Mouse (Mus musculus) embryonic facial prominence, embryonic 14.5 days (tissue): ENCODE measurements at regions not wholly inside any gene's neighbourhood (a gene's known extent, or its start where the extent isn't known, plus 50 kb on each side); places are given as distances from the start of the nearest gene placed in this dataset.

Experiments used
- ATAC-seq: fragments of 200-750 bp; cut with Nextera tagmentation; 2 replicates; pipeline ENCODE4 v1.8.0; 2017; ENCODE audit warnings: low read depth, moderate number of reproducible peaks, moderate TSS enrichment
- DNase-seq: peaks from one replicate; pipeline ENCODE4 v3.0.0-alpha.2; 2015; ENCODE audit warnings: low spot score
- H3K27ac ChIP-seq: fragments of 300-500 bp; sonication (generic); replicated peaks from 2 replicates; pipeline ENCODE4 v1.5.1; 2014; ENCODE audit warnings: low read depth, mild to moderate bottlenecking, low read length, moderate library complexity
- H3K27me3 ChIP-seq: fragments of 300-500 bp; sonication (generic); replicated peaks from 2 replicates; pipeline ENCODE4 v1.6.1; 2014; ENCODE audit warnings: low read length; ENCODE audit not compliant: control insufficient read depth, insufficient read depth
- H3K36me3 ChIP-seq: fragments of 300-500 bp; sonication (generic); 2 replicates; pipeline ENCODE4 v1.6.1; 2014; ENCODE audit warnings: low read length, mixed read lengths; ENCODE audit not compliant: control insufficient read depth, insufficient read depth
- H3K4me1 ChIP-seq: fragments of 300-500 bp; sonication (generic); 2 replicates; pipeline ENCODE4 v1.6.1; 2014; ENCODE audit warnings: antibody characterized with exemption, low read length; ENCODE audit not compliant: control insufficient read depth, insufficient read depth
- H3K4me2 ChIP-seq: fragments of 300-500 bp; sonication (generic); 2 replicates; pipeline ENCODE4 v1.6.1; 2014; ENCODE audit warnings: low read depth, mild to moderate bottlenecking, low read length, moderate library complexity, mixed read lengths
- H3K4me3 ChIP-seq: fragments of 300-500 bp; sonication (generic); 2 replicates; pipeline ENCODE4 v1.5.1; 2014; ENCODE audit warnings: low read depth, mild to moderate bottlenecking, low read length
- H3K9ac ChIP-seq: fragments of 300-500 bp; sonication (generic); 2 replicates; pipeline ENCODE4 v1.6.1; 2014; ENCODE audit warnings: low read depth, mild to moderate bottlenecking, low read length, moderate library complexity, mixed read lengths
- H3K9me3 ChIP-seq: fragments of 300-500 bp; sonication (generic); 2 replicates; pipeline ENCODE4 v1.6.1; 2016; ENCODE audit warnings: low read length; ENCODE audit not compliant: control insufficient read depth
- WGBS: fragments of 180-500 bp; shearing (Covaris S2); extraction: QIAGEN DNeasy Blood & Tissue Kit; methylation state at CpG from one replicate; pipeline ENCODE4 v1.1.7; 2014; 5-methylcytosine and 5-hydroxymethylcytosine counted together

DNA sequence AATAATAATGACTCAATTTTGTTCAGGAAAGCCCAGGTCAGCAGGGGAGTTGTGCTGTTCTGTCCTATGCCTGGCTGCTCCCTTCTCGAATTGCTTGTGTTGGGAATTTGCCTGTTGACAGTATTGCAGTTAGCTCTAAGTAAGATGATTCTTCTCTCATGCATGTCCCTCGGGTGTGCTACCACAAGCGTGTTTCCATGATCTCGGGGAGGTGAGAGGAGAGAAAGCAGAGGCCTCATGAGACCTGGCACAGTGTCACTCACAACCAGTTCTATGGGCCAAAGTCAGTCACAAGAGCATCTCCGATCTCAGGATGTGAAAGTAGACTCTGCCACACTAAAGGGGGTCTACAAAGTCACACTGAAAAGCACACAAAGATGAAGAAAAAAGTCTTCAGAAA, 346.6 kb upstream of the Mmadhc start:
- Histone ChIP-seq H3K27me3 (no peaks in the 10 kb centered on the region), H3K4me1 (no peaks in the 10 kb centered on the region), H3K9ac (no peak overlapping the region), H3K4me2 (no peak overlapping the region), H3K9me3 (no peaks in the 10 kb centered on the region), H3K36me3 (no peaks in the 10 kb centered on the region), H3K4me3 (no peak overlapping the region), H3K27ac (no peak overlapping the region)
- ATAC-seq (no peak), DNase-seq (peak; percentile 4)
- 61% methylated on average over 5 of the region's 5 CpGs for WGBS

DNA sequence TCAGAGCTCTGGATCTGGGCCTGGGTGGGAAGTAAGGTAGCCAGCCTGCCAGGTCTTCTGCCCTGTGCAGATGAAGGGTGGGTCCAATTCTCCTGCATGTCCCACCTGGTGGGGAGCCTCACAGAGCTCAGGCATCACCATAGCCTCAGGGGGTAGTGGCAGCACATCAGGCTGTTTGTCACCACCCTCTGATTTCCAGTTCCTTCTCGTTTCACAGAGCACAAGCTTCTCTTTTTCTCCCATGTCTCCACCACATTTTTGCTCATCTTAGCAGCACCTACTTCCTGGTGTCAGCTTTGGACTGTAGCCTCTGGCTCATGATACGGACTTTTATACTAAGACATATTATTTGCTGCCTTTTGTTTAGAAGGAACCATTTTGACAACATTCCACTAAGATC, 345.6 kb upstream of the Mmadhc start:
- no peak overlapping the region for H3K9ac ChIP-seq
- WGBS = 59% methylated on average over 2 of the region's 2 CpGs
- no peaks in the 10 kb centered on the region for H3K36me3 ChIP-seq
- H3K27ac ChIP-seq = no peak overlapping the region
- no peaks in the 10 kb centered on the region for H3K27me3 ChIP-seq
- H3K4me1 ChIP-seq = no peaks in the 10 kb centered on the region
- H3K9me3 ChIP-seq = no peaks in the 10 kb centered on the region
- H3K4me3 ChIP-seq = no peak overlapping the region
- H3K4me2 ChIP-seq = no peak overlapping the region
- no peak for ATAC-seq
- DNase-seq = no peak

DNA sequence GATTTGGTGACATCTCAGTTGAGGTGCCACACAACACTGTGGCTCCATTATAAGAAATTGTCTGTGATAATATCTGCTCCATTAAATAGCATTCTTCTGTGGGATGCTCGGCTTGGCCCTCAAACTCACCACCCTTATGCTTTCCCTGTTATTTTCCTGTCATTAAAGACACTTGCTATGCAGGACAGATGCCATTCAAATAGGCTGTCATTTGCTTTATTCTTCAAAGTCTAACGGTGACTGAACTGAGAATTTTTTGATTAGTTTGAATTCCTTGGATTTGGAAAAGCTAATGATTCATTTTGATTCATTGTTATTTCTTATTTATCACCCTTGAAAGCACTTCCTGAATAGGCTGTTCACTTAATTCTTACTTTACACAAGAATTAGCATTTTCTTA, 339.3 kb upstream of the Mmadhc start:
- no peaks in the 10 kb centered on the region for H3K4me1 ChIP-seq
- DNase-seq (no peak), ATAC-seq (no peak)
- no peaks in the 10 kb centered on the region for H3K36me3 ChIP-seq
- H3K4me3 ChIP-seq = no peak overlapping the region
- H3K9me3 ChIP-seq = no peaks in the 10 kb centered on the region
- no peaks in the 10 kb centered on the region for H3K27me3 ChIP-seq
- no peak overlapping the region for H3K4me2 ChIP-seq
- no peak overlapping the region for H3K27ac ChIP-seq
- no peak overlapping the region for H3K9ac ChIP-seq
- 79% methylated on average over 2 of the region's 2 CpGs for WGBS

DNA sequence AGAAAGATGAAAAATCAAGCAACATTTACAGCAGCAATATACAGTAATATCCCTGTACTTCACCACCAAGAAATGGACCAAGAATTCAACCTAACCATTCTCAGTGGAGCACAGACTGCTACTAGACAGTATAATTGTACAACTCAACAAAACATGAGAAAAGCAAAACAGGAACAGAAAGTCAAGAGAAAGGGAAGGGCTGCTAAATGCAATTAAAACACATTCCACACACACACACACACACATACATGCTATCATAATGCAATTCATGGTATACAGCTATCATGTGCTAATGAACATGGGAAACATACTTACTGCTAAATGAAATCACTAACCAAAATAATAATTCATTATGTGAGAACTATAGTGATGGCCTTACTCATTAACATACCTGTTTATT, 335.2 kb upstream of the Mmadhc start:
- no peak overlapping the region for H3K4me3 ChIP-seq
- H3K4me2 ChIP-seq = no peak overlapping the region
- no peaks in the 10 kb centered on the region for H3K4me1 ChIP-seq
- H3K9ac ChIP-seq = no peak overlapping the region
- no peaks in the 10 kb centered on the region for H3K9me3 ChIP-seq
- DNase-seq (no peak), ATAC-seq (no peak)
- H3K27ac ChIP-seq = no peak overlapping the region
- no peaks in the 10 kb centered on the region for H3K36me3 ChIP-seq
- no peaks in the 10 kb centered on the region for H3K27me3 ChIP-seq

DNA sequence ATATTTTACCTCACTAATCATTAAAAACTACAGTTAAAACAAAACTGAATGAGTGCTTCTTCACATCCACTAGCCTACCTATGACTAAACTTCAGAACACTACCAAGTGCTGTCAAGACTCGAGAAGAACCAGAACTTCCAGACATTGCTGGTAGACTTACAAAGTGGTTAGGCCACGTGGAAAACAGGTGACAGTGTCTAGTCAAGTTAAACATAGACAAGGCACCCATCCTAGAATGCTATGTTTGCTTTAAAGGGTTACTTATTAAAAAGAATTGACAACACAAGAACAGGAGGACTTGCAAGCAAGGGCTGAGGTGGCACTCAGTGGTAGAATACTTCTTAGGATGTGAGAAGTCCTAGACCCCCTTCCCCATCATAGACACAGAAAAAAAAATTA, 330.9 kb upstream of the Mmadhc start:
- ATAC-seq = no peak
- H3K4me1 ChIP-seq = no peaks in the 10 kb centered on the region
- no peak for DNase-seq
- no peaks in the 10 kb centered on the region for H3K27me3 ChIP-seq
- no peak overlapping the region for H3K4me3 ChIP-seq
- no peaks in the 10 kb centered on the region for H3K36me3 ChIP-seq
- H3K4me2 ChIP-seq = no peak overlapping the region
- H3K27ac ChIP-seq = no peak overlapping the region
- no peak overlapping the region for H3K9ac ChIP-seq
- WGBS = 78% methylated on average over 2 of the region's 2 CpGs
- H3K9me3 ChIP-seq = no peaks in the 10 kb centered on the region

DNA sequence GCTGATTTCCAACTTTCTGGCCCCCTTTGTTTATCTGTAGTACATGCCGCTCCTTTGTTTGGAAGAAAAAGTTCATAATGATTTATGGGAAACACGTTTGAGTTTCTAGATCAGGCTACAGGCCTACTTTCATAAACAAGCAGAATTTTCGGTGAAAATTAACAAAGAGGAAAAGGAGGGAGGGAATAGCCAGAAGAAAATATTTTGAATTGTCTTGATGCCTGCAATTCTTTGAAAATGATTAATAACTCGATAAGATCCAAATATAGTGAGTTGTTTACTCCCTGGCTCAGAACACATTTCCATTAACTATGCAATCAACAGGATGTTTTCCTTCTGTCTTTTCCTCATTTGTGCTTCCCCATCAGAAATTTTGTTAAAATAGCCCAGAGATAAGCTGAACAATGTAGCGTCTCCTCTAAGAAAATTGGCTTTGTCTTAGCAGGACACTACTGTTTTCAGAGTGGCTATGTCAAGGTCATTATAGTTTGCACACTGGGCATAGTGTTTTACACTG, 328.7 kb upstream of the Mmadhc start:
- H3K27ac ChIP-seq = no peak overlapping the region
- WGBS = 79% methylated on average over 5 of the region's 5 CpGs
- no peaks in the 10 kb centered on the region for H3K4me1 ChIP-seq
- DNase-seq (no peak), ATAC-seq (no peak)
- no peak overlapping the region for H3K9ac ChIP-seq
- H3K27me3 ChIP-seq = no peaks in the 10 kb centered on the region
- no peaks in the 10 kb centered on the region for H3K9me3 ChIP-seq
- no peak overlapping the region for H3K4me3 ChIP-seq
- H3K36me3 ChIP-seq = no peaks in the 10 kb centered on the region
- H3K4me2 ChIP-seq = no peak overlapping the region

DNA sequence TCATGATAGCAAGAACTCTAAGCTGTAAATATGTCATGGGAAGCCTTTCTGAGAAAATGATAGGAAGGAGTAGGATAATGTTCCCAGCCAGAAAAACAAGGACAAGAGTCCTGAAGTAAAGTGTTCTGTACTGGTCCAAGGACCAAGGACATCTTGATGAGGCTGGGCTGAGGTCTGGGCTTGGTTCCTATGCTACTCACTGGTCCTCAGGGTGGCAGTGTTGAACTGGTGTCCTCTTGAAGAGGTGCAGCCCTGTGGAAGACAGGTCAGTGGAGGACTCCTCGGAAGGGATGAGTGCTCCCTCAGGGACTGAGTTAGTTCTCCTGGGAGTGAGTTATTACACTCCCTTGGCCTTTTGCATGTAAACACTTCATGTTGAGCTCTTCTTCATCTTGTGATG, 312.5 kb upstream of the Mmadhc start:
- ATAC-seq (no peak), DNase-seq (no peak)
- WGBS = 71% methylated on average over 1 of the region's 1 CpGs
- Histone ChIP-seq H3K9ac (no peak overlapping the region), H3K36me3 (no peaks in the 10 kb centered on the region), H3K9me3 (no peaks in the 10 kb centered on the region), H3K4me1 (no peaks in the 10 kb centered on the region), H3K4me3 (no peak overlapping the region), H3K27me3 (no peaks in the 10 kb centered on the region), H3K4me2 (no peak overlapping the region), H3K27ac (no peak overlapping the region)

DNA sequence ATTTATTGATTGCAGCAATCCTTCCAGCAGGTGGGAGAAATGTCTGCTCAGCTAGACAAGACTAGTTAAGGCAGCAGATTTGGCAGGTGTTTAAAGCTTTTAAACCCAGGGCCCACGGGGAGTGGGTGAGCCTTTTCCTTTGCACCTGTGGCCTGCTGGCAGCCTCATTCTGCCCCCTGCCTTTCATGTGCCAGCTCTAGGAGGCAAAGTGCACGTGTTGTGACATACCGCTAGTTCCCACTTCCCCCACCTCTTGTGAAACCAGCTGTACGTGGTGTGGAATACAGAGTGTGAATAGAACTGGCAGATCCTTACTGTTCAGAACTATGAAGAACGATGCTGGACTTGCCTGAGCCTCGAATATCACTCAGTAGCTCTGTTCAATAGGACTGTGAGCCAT, 292.6 kb upstream of the Mmadhc start:
- Histone ChIP-seq H3K4me3 (no peak overlapping the region), H3K4me1 (peaks cover 5% of the 10 kb centered on the region; the same call in 1 of the 2 replicates), H3K27ac (no peak overlapping the region), H3K4me2 (no peak overlapping the region), H3K36me3 (no peaks in the 10 kb centered on the region), H3K9ac (no peak overlapping the region), H3K27me3 (no peaks in the 10 kb centered on the region), H3K9me3 (no peaks in the 10 kb centered on the region)
- peak; percentile 65 for ATAC-seq
- 59% methylated on average over 6 of the region's 6 CpGs for WGBS
- peak; percentile 61 for DNase-seq

DNA sequence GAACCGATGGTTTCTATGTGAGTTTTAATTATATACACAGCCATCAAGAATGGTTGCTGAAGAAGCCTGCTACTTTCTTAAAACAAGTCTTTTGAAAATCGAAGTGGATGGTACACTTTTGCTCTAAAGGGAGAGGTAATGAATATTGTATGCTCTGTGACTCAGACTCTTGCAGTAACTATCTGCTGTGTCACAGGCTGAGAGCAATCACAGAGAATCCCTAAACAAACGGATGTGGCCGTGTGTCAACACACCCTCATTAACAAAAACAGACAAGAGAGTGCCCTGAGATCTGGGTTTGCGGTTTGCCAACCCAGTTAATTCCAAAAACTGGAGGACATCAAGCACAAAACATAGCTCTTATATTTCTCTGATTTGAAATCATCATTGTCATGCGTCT, 292.1 kb upstream of the Mmadhc start:
- H3K36me3 ChIP-seq = no peaks in the 10 kb centered on the region
- H3K9me3 ChIP-seq = no peaks in the 10 kb centered on the region
- peaks cover 5% of the 10 kb centered on the region; the same call in 1 of the 2 replicates for H3K4me1 ChIP-seq
- no peak for DNase-seq
- no peak overlapping the region for H3K27ac ChIP-seq
- no peaks in the 10 kb centered on the region for H3K27me3 ChIP-seq
- no peak for ATAC-seq
- no peak overlapping the region for H3K4me3 ChIP-seq
- 68% methylated on average over 6 of the region's 6 CpGs for WGBS
- H3K4me2 ChIP-seq = no peak overlapping the region
- H3K9ac ChIP-seq = no peak overlapping the region
